Mouse (Mus musculus) embryonic facial prominence, embryonic 14.5 days (tissue): ENCODE measurements at regions not wholly inside any gene's neighbourhood (a gene's known extent, or its start where the extent isn't known, plus 50 kb on each side); places are given as distances from the start of the nearest gene placed in this dataset.

Experiments
- ATAC-seq: fragments of 200-750 bp; cut with Nextera tagmentation; 2 replicates; pipeline ENCODE4 v1.8.0; 2017; ENCODE audit warnings: low read depth, moderate number of reproducible peaks, moderate TSS enrichment
- DNase-seq: peaks from one replicate; pipeline ENCODE4 v3.0.0-alpha.2; 2015; ENCODE audit warnings: low spot score
- H3K27ac ChIP-seq: fragments of 300-500 bp; sonication (generic); replicated peaks from 2 replicates; pipeline ENCODE4 v1.5.1; 2014; ENCODE audit warnings: low read depth, mild to moderate bottlenecking, low read length, moderate library complexity
- H3K27me3 ChIP-seq: fragments of 300-500 bp; sonication (generic); replicated peaks from 2 replicates; pipeline ENCODE4 v1.6.1; 2014; ENCODE audit warnings: low read length; ENCODE audit not compliant: control insufficient read depth, insufficient read depth
- H3K36me3 ChIP-seq: fragments of 300-500 bp; sonication (generic); 2 replicates; pipeline ENCODE4 v1.6.1; 2014; ENCODE audit warnings: low read length, mixed read lengths; ENCODE audit not compliant: control insufficient read depth, insufficient read depth
- H3K4me1 ChIP-seq: fragments of 300-500 bp; sonication (generic); 2 replicates; pipeline ENCODE4 v1.6.1; 2014; ENCODE audit warnings: antibody characterized with exemption, low read length; ENCODE audit not compliant: control insufficient read depth, insufficient read depth
- H3K4me2 ChIP-seq: fragments of 300-500 bp; sonication (generic); 2 replicates; pipeline ENCODE4 v1.6.1; 2014; ENCODE audit warnings: low read depth, mild to moderate bottlenecking, low read length, moderate library complexity, mixed read lengths
- H3K4me3 ChIP-seq: fragments of 300-500 bp; sonication (generic); 2 replicates; pipeline ENCODE4 v1.5.1; 2014; ENCODE audit warnings: low read depth, mild to moderate bottlenecking, low read length
- H3K9ac ChIP-seq: fragments of 300-500 bp; sonication (generic); 2 replicates; pipeline ENCODE4 v1.6.1; 2014; ENCODE audit warnings: low read depth, mild to moderate bottlenecking, low read length, moderate library complexity, mixed read lengths
- H3K9me3 ChIP-seq: fragments of 300-500 bp; sonication (generic); 2 replicates; pipeline ENCODE4 v1.6.1; 2016; ENCODE audit warnings: low read length; ENCODE audit not compliant: control insufficient read depth
- WGBS: fragments of 180-500 bp; shearing (Covaris S2); extraction: QIAGEN DNeasy Blood & Tissue Kit; methylation state at CpG from one replicate; pipeline ENCODE4 v1.1.7; 2014; 5-methylcytosine and 5-hydroxymethylcytosine counted together

DNA sequence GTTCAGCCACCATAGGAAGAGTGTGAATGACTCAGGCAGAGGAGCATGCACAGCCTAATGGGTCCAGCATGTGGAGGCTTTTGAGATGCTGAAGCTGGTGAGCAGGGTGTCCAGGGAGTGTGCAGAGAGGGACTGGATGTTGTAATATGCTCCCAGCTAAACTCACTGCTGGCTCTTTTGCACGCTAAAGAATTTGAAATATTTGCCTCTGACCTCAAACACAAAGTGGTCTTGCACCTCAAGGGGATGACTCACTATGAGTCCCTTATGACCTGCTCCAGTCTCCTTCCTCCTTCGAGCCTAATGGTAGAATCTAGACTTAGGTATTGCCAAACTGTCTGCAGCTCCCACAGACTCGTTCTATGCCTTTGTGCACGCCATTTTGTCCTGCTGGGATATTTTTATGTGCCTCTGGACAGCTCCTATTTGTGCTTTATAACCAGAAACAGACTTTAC, 55.0 kb upstream of the Slit3 start:
- Histone ChIP-seq H3K36me3 (no peaks in the 10 kb centered on the region), H3K4me1 (peaks cover 8% of the 10 kb centered on the region), H3K27ac (no peak overlapping the region), H3K9ac (no peak overlapping the region), H3K27me3 (no peaks in the 10 kb centered on the region), H3K9me3 (no peaks in the 10 kb centered on the region), H3K4me2 (no peak overlapping the region), H3K4me3 (no peak overlapping the region)
- ATAC-seq: no peak
- peak; percentile 17 for DNase-seq
- 30% methylated on average over 4 of the region's 4 CpGs for WGBS

DNA sequence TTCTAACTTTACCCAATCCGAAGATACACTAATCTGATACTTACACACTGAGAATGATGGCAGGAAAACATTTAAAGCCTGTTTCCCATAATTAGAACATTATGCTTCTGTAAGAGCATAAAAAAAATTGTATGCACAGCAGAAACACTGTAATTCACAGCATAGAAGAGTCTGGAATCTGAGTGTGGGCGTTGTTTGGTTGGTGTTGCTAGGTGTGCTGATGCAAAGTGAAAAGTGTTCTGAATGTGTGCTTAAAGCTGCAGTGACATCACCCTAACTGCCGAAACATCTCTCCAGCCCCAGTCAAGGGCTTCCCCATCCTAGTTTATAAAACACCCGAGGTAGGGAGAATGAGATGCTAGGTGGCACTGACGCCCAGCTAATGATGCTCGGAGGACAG, 63.2 kb upstream of the Slit3 start:
- H3K9ac ChIP-seq: no peak overlapping the region
- DNase-seq (no peak), ATAC-seq (no peak)
- H3K27ac ChIP-seq: no peak overlapping the region
- 63% methylated on average over 6 of the region's 6 CpGs for WGBS
- H3K36me3 ChIP-seq: no peaks in the 10 kb centered on the region
- no peak overlapping the region for H3K4me3 ChIP-seq
- no peaks in the 10 kb centered on the region for H3K9me3 ChIP-seq
- peaks cover 16% of the 10 kb centered on the region for H3K4me1 ChIP-seq
- no peak overlapping the region for H3K4me2 ChIP-seq
- H3K27me3 ChIP-seq: no peaks in the 10 kb centered on the region

DNA sequence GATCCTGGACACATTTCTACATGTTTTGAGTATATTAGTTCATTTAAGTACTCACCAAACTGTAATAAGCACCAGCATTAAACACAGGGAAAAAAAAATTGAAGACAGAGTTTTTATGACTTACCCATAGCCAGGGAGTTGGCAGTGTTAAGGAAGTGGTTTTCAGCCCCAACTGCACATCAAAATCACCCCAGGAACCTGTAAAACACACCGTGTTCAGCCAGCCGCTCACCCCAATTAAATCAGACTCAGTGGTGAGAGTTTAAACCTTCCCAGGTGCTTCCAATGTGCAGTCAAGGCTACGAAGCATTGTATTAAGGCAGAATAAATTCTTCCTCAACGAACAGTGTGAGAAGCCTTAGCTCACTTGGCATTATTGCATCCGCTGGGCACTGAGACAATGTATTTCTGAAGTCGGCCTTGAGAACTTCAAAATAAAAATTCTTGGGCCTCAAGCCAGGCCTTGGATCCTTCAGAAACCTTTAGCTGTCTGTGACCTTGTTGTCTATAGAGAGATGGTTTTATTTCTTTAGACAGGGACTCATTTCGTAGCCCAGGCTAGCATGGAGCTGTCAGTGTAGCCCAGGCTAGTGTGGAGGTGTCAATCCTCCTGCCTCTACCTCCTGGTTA, 65.4 kb upstream of the Slit3 start:
- Histone ChIP-seq H3K9ac (no peak overlapping the region), H3K27me3 (no peaks in the 10 kb centered on the region), H3K9me3 (no peaks in the 10 kb centered on the region), H3K27ac (no peak overlapping the region), H3K4me2 (no peak overlapping the region), H3K4me1 (peaks cover 16% of the 10 kb centered on the region), H3K36me3 (no peaks in the 10 kb centered on the region), H3K4me3 (no peak overlapping the region)
- ATAC-seq (no peak), DNase-seq (no peak)
- 73% methylated on average over 7 of the region's 7 CpGs for whole genome bisulfite sequencing

DNA sequence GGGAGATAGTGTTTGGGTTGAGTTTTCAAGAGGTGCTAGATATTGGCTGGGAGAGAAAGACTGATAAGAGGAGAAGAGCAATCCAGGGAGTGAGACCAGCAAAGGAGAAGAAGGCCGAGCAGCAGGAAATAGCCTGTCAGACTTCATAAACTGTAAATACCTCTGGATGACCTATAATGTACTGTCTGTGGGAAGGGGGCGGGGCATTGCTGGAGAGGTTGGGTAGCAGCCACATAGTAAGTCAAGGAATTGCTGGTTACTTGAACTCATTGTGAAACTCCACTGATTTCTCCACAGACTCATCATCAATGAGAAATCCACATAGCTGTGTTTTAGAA, 67.4 kb upstream of the Slit3 start:
- no peaks in the 10 kb centered on the region for H3K9me3 ChIP-seq
- WGBS: 58% methylated on average over 2 of the region's 2 CpGs
- H3K27ac ChIP-seq: no peak overlapping the region
- peak; percentile 38 for DNase-seq
- H3K4me2 ChIP-seq: no peak overlapping the region
- H3K27me3 ChIP-seq: no peaks in the 10 kb centered on the region
- peak; percentile 71 for ATAC-seq
- no peak overlapping the region for H3K4me3 ChIP-seq
- H3K36me3 ChIP-seq: no peaks in the 10 kb centered on the region
- H3K4me1 ChIP-seq: peaks cover 16% of the 10 kb centered on the region
- no peak overlapping the region for H3K9ac ChIP-seq

DNA sequence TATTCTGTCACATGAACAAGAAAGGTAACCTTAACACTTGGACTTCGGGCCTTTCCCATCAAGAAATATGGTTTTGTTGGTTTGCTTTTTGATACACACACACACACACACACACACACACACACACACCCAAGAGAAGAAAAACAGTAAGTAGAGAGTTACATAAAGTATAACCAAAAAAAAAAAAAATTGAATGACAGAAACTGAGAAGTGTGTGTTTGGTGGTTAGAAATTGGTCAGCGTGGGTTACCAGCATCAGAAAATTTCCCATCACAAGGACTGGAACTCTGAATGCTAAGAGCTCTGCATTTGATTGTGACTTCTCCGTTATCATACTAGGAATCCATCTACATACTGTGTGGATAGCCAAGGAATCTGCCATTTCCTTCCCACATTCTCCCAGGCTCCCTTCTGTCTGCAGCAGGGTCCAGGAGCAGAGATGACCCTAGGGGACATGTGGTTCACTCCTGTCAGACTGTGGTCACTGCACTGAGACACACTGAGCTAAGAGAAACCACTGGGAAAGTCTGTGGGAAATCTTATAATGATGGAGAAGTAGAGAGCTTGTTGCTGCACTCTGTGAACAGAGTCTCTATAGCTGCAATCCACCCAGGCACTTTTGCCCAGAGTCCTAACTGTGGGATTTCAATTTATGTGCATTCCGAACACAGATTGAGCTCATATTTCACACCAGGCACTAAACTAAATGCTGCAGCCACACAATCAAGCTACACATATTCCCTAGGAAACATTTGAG, 68.0 kb upstream of the Slit3 start:
- Histone ChIP-seq H3K4me1 (peaks cover 16% of the 10 kb centered on the region), H3K27me3 (no peaks in the 10 kb centered on the region), H3K9me3 (no peaks in the 10 kb centered on the region), H3K9ac (no peak overlapping the region), H3K27ac (peak overlapping the region; percentile 39; the same call in 1 of the 2 replicates), H3K36me3 (no peaks in the 10 kb centered on the region), H3K4me3 (no peak overlapping the region), H3K4me2 (no peak overlapping the region)
- ATAC-seq: peak; percentile 84
- 63% methylated on average over 4 of the region's 4 CpGs for WGBS
- peak; percentile 71 for DNase-seq

DNA sequence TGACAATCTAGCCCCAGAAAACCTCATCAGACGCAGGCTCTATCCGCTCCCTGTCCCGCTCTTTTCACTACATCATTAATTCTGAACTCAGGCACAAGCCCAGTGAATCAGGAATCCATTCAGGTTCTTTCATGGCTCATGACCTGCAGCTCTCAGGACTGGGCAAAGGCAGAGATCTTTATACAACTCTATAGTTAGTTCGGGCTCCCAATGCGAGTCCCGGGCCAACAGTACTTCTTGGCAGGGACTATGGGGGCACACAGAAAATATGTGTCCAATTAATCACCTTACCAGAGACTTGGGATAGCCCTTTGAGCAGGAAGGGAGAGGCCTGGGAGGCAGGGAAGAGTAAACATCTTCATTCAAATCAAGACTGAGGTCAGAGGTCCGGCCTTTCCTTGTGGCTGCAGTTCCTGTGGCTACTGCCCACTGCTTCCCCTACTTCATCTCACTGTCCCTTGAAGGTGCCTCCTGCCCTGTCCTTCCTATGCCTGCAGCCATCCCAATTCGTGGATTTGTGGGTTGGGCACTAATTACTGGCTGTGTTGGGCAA, 71.3 kb upstream of the Slit3 start:
- H3K9me3 ChIP-seq: no peaks in the 10 kb centered on the region
- ATAC-seq (no peak), DNase-seq (no peak)
- H3K36me3 ChIP-seq: no peaks in the 10 kb centered on the region
- H3K4me2 ChIP-seq: no peak overlapping the region
- H3K27me3 ChIP-seq: no peaks in the 10 kb centered on the region
- no peak overlapping the region for H3K9ac ChIP-seq
- peaks cover 16% of the 10 kb centered on the region for H3K4me1 ChIP-seq
- no peak overlapping the region for H3K27ac ChIP-seq
- WGBS: 78% methylated on average over 8 of the region's 8 CpGs
- no peak overlapping the region for H3K4me3 ChIP-seq

DNA sequence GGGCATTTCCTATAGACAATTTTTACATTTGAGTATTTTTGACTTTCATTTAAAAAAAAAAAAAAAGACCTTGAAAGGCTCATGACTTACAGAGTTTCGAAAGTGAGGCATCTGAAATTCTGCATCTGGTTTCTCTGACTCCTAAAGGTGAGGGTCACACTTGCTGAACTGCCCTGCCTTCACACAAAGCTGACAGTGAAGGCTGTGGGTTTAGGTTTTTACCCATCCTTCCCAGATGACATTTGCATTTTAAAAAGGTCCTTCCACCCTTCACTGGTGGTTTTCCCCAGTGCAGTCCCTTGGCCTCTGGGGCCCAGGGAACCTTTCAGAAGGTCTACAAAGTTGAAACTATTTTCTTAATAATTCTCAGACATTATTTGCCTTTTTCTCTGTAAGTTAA, 76.4 kb upstream of the Slit3 start:
- Histone ChIP-seq H3K27ac (no peak overlapping the region), H3K4me2 (no peak overlapping the region)
- ATAC-seq: no peak

DNA sequence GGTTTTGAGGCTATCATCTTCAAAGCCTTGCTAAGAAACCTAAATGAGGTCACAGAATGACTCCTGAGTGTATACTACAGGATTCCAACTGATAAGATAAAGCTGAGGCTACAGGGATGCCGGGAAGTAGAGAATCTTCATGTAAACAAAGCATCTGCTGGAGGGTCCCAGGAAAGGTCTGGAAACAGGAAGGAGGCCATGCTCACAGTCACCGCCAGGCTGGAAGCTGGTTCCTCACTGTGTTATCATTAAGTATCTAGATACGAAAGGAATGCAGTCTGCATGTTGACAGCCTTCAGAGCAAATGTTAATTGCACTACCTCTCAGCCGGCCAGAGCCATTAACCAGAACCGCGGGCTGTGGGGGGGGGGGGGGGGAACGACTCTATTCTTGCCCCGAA, 96.6 kb upstream of the Slit3 start:
- Histone ChIP-seq H3K9me3 (0 out of 2 replicates have a peak, but pooled peaks cover 3% of the 10 kb centered on the region), H3K9ac (no peak overlapping the region), H3K4me2 (no peak overlapping the region), H3K27me3 (no peaks in the 10 kb centered on the region), H3K4me1 (no peaks in the 10 kb centered on the region), H3K36me3 (no peaks in the 10 kb centered on the region), H3K4me3 (no peak overlapping the region), H3K27ac (no peak overlapping the region)
- 27% methylated on average over 8 of the region's 8 CpGs for WGBS
- DNase-seq (no peak), ATAC-seq (no peak)

More for the DNA sequence above, 76.4 kb upstream of the Slit3 start:
- Histone ChIP-seq H3K36me3 (no peaks in the 10 kb centered on the region), H3K4me1 (no peaks in the 10 kb centered on the region), H3K9ac (no peak overlapping the region), H3K27me3 (no peaks in the 10 kb centered on the region), H3K4me3 (no peak overlapping the region), H3K9me3 (no peaks in the 10 kb centered on the region)
- DNase-seq: no peak
- WGBS: 61% methylated on average over 1 of the region's 1 CpGs
